Mouse (Mus musculus): ENCODE measurements at regions not wholly inside any gene's neighbourhood (a gene's known extent, or its start where the extent isn't known, plus 50 kb on each side); places are given as distances from the start of the nearest gene placed in this dataset.

- DNase-seq (ENCODE audit: low read depth) = no peak
Observed at GRCm38 (mm10) chr4:106229526-106229925, 86.5 kb upstream of the Usp24 start.

DNA sequence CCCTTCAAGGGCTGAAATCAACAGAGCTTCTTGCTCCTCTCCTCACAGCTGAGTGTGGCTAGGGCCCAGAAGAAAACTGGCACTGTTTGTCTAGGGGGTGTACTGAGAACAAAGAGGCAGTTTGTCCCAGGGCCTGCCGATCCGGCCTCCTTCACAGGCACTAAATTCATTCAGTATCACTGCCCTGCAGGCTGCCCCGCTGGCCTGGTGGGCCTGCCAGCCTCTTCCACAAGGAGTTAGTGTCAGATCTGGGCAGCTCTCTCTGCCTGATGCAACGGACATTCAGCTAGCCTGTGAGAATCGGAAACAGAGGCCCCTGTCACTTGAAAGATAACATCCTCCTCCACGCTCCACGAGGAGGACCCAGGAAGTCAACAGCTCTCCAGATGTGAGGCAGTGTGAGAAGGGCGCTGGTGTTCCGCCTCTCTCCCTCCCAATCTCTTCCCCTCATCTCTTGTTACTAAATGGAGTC, 83.5 kb upstream of the Usp24 start:
- DNase-seq (ENCODE audit: low read depth) = no peak

- DNase-seq (ENCODE audit: low read depth) = no peak
Observed at GRCm38 (mm10) chr4:106244384-106244819, 71.6 kb upstream of the Usp24 start.

GRCm38 (mm10) chr4:106244826-106245510, 71.0 kb upstream of the Usp24 start:
- no peak for DNase-seq (ENCODE audit: low read depth)

GRCm38 (mm10) chr4:106246695-106247094, 69.3 kb upstream of the Usp24 start:
- no peak for DNase-seq (ENCODE audit: low read depth)

- DNase-seq (ENCODE audit: low read depth) = no peak
Observed at GRCm38 (mm10) chr4:106247398-106247797, 68.6 kb upstream of the Usp24 start.

- DNase-seq (ENCODE audit: low read depth) = no peak
Observed at GRCm38 (mm10) chr4:106248272-106248671, 67.7 kb upstream of the Usp24 start.

DNA sequence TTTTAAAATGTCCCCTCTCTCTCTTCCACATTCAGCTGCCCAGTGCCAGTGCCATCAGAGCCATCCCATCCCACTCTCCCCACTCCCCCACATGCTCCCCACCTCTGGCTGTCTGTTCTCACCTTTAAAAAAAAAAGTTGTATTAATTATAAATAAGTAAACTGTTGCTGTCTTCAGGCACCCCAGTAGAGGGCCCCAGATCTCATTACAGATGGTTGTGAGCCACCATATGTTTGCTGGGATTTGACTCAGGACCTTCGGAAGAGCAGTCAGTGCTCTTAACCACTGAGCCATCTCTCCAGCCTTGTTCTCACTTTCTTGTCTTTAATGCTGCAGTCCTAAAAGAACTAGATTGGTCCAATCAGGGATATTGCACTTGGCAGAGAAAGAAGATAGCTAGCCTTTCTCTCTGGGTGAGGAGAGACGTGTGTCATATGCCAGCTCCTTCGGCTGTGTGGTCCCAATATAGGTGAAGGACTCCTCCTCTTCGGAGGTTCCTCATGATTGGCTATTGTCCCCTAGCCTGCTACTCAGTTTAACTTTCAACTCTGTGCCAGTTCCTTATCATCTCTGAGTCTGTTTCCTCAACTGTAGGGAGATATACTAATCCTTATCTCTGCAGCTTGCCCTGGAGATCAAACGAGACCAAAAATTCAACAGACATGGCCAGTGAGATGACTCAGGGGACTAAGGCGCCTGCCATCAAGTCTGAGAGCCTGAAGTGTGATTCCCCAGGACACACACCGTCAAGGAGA, 66.8 kb upstream of the Usp24 start:
- DNase-seq (ENCODE audit: low read depth) = no peak

- DNase-seq (ENCODE audit: low read depth) = no peak
Observed at GRCm38 (mm10) chr4:106250048-106250447, 66.0 kb upstream of the Usp24 start.

GRCm38 (mm10) chr4:106251430-106251829, 64.6 kb upstream of the Usp24 start:
- DNase-seq (ENCODE audit: low read depth) = no peak

DNA sequence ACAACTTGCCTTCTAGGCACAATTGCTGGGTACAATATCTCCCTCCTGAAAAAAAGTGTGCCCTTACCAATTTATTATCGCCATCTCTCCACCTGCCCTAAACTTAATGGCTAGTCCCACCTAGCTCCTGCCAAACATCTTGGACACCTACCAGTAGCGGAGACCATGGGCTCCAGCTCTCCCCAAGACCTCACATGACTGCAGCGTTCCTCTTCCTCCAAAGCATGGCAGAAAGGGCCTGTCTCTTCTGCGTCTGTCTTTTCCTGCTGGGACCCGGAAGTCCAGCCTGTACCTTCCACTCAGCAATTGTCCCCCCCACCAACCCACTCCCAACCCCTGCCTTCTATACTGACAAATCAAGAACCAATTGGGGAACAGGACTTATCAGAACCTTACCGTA, 63.1 kb upstream of the Usp24 start:
- no peak for DNase-seq (ENCODE audit: low read depth)

DNA sequence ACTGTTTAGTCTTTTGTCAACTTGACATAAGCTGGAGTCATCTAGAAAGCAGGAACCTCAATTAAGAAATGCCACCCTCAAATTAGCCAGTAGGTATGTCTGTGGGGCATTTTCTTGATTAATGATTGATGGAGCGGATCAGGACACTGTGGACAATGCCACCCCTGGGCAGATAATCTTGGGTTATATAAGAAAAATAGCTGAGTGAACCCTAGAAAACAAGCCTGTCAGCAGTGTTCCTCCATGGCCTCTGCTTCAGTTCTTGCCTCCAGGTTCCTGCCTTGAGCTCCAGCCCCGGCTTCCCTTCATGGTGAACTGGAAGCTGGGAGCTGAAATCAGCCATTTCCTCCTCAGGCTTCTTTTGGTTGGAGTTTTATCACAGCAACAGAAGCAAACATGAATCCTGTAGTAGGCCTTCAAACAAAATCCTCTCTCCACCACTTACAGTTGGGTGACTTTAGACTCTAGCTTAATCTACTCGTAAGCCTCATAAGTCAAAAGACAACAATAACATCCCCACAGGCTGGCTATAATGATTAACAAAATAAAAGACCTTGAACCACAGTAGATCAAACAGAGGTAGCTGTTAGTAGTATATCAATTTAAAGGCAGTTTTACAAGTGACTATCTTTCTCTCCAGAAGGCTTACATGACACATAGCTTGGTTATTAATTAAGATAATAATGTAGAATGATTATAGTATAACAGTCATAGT, 61.1 kb upstream of the Usp24 start:
- DNase-seq (ENCODE audit: low read depth) = no peak

DNA sequence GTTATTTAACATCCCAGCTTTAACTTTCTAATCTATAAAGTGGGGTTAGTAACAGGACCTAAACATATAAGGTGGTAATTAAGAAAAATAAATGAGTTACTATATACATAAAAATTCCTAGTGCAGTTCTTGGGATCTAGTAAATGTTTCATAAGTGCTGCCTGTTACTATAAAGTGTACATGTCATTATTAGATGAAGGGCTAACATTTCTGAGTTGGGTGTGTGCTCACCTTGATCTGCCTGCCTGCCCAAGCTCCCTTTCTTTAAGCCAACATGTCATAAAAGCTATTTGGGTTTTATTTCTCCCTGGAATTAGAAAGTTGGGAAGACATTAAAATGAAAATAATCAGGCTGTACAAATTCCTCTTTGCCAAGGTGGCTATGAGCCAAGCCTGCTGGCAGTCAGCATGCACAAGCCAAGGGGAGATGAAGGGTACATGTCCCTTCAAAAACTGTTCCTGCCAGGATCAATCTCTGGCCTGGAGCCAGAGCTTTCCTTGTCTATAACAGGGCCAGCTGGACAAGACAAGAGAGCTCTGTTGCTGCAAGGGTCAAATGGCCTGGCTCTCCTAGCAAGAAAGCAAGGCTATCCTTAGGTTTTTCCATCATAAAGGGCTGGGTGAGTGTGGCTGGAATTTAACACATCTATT, 59.9 kb upstream of the Usp24 start:
- DNase-seq (ENCODE audit: low read depth) = no peak

- no peak for DNase-seq (ENCODE audit: low read depth)
Observed at GRCm38 (mm10) chr4:106261404-106261803, 54.6 kb upstream of the Usp24 start.

DNA sequence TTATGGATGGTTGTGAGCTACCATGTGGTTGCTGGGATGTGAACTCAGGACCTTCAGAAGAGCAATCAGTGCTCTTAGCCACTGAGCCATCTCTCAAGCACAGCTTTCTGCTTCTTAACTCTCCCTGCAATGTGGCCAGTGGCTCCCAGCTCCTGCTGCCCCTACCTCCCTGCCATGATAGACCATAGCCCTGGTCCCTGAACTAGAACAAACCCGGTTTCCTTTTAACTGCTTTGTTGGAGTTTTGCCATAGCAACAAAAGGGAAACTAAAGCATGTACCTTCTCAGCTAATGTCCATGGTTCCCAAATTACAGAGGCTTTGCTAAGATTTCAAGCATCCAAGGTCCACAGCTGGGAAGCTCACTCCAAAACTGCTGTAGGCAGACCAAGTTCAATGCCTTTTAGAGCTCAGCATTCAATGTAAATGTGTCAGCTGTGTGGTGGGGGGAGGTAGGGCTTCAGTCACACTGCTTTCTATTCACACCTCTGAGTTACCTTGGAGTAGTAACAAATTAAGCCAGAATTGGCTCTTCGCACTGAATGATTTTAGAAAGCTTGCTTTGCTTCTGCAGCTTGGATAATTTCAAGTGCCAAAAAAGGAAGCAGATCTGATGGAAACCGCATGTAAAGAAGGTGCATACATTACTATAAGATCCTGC, 54.0 kb upstream of the Usp24 start:
- DNase-seq (ENCODE audit: low read depth) = no peak

GRCm38 (mm10) chr4:106262751-106263725, 53.0 kb upstream of the Usp24 start:
- DNase-seq (ENCODE audit: low read depth) = no peak

Data from c-Kit-positive CD71-negative TER-119-negative erythroid progenitor cells, embryonic 14.5 days (primary cell).